Mouse (Mus musculus): ENCODE data around the gene Rnf24.
A peak's percentile ranks its signal among the peaks of the same experiment; 100 is the strongest.
"Not testable (repeated sequence)": the region's sequence is repeated elsewhere in the genome, so short reads cannot be mapped to it uniquely, and the experiment has no call there.

The Rnf24 gene

GRCm38 (mm10) chr2:131330548-131330947, 22.1 kb downstream of the Rnf24 start:
- DNase-seq: no peak

DNA sequence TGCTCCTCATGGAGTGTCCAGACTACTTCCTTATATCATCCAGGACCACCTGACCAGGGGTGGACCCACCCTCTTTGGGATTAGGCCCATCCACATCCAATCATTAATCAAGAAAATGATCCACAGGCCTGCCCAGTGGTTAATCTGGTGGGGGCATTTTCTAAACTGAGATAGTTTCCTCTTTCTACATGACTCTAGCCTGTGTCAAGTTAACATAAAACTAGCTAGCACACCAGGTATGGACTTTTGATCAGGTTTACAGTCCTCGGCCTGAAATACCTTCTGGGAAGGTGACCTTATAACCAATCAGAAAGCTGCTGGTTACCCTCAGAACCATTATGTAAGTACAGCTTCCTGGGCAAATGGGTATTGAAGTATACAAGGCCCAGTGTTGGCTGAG, 23.7 kb downstream of the Rnf24 start:
- no peak for DNase-seq

DNA sequence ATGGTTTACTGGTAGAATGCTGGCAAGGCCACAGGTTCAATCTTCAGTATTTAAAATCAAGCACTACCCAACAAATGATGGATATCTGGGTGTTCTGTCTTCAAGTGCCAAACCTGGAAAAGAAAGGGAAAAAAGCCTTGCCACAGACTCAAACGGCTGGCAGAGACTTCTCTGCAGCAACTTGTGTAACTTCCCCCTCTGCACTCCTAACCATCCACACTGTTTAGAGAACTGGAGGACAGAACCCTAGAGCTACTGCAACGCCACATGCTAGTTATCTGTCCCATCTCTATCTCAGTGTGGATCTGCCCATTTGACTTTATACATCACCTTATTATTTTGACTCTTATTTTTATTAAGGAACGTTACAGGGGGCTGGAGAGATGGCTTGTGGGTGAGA, 26.6 kb downstream of the Rnf24 start:
- no peak for DNase-seq

GRCm38 (mm10) chr2:131323675-131324074, 29.0 kb downstream of the Rnf24 start:
- no peak for DNase-seq

DNA sequence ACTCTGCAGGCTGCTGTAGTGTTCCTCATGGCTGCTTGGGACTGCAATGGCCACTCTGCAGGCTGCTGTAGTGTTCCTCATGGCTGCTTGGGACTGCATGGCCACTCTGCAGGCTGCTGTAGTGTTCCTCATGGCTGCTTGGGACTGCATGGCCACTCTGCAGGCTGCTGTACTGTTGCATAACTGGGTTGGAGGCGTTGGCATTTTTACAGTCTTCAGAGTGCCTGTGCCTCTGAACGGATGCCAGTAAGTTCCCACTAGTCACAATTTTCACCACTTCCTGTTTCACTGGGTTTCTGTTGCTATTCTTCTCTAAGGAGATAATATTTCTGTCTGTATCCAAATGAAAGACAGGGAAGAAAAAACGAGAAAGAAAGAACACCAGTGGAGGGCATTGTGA, 31.5 kb downstream of the Rnf24 start:
- DNase-seq: peak; percentile 48 to 65

DNA sequence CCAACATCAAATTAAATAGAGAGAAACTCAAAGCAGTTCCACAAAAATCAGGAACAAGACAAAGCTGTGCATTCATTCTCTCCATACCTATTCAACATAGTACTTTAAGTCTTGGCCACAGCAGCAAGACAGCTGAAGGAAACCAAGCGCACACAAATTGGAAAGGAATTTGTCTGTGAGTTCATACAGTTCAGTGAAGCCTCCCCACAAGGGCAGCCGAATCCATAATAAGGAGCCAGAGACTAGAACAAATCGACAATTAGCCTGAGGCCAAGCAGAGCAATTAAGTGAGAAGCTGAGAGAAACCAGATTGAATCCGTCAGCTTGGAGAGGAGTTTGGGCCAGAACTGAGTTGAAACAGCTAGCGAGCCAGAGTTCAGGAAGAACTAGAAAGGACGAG, 33.3 kb downstream of the Rnf24 start:
- no peak for DNase-seq

DNA sequence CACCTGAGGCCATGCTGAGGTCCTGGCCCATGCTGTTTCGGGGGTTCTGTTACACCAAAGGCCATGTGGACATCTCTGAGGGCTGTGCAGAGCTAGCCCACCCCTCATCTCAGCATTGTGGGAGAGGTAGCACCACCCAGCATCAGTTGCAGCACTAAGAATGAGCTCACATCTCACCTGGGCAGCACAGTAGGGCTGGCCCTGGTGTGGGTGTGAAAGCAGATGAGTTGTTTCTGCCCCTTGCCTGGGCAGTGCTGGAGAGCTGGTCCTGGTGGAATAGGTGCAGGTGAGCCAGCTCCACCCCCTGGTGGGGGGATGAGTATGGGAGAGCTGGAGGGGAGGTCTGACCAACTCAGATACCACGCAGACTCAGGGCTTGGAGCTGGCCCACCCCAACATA, 36.5 kb downstream of the Rnf24 start:
- DNase-seq: no peak

DNA sequence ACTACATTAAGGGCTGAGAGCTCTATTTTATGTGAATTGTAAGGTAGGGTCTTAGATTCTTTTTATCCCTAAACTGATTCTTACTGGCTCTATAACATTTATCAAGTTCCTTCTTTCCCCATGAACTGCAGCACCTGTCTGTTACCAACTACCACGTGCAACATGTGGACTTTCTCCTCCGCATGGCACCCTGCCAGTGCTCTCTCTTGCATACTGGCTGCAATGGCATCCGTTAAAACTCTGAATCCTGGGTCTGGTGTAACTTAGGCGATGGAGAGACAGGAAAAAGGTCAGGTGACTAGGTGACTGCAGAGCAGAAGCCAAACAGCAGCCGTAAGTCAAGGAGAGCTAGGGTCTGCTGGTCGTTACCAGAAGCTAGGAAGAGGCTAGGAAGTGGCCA, 43.4 kb downstream of the Rnf24 start:
- peak in 1 of 2 experiments; percentile 30 for DNase-seq

DNA sequence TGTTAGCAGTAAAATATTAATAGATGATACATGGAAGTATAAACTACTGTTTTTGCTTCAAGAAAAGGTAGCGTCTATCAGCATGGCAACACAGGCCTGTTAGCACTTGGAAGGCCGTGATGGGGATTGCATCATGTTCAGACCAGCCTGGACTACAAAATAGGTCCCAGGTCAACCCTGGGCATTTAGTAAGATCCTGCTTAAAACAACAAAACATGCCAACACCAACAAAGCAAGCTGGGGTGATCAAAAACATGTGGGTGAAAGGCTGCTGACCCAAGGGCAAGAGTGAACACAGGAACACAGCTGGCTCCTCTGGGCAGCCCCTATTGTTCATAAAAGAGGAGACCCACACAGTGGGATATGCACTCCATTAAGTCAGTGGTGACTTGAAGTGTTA, 44.9 kb downstream of the Rnf24 start:
- DNase-seq: no peak

DNA sequence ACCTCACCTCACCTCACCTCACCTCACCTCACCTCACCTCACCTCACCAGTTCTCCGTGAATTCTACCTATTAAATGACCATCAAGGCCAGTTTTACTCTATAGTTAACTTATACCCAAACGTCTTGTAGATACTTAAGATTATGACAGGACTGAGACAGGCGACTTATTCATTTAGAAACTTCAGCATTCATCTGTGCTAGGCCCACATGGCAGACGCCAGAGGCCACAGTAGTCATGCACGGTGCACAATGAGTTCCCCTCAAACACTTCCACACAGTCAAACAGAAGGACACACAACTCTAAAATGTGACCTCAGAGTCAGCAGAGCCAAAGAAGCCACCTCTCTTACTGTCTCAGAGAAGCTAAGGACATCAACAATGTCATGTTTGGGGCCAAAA, 45.3 kb downstream of the Rnf24 start:
- DNase-seq: no peak

- DNase-seq: peak; percentile 49 to 55
Observed at GRCm38 (mm10) chr2:131305226-131305625, 47.5 kb downstream of the Rnf24 start.

- no peak for DNase-seq
Observed at GRCm38 (mm10) chr2:131304497-131304896, 48.2 kb downstream of the Rnf24 start.

- no peak for DNase-seq
Observed at GRCm38 (mm10) chr2:131301635-131302034, 51.1 kb downstream of the Rnf24 start.

DNA sequence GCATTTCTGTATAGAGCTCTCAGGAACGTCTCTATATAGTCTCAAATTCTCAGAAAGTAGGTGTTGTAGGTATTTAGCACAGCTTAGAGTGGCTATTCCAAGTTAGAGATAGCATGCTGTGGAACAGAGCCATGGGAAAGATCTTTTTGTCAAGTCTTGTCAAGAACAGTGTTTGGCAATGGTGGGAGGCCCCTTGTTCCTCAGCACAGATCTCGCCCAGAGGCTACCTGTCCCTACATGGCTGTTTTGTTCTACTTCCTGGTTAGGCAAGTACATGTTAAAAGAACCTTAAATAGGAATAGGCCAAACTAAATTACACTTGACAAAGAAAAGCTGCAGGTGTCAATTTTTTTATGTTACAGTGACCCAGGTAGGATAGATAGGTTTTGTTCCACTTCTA, 52.2 kb downstream of the Rnf24 start:
- DNase-seq: no peak

GRCm38 (mm10) chr2:131298674-131299073, 54.0 kb downstream of the Rnf24 start:
- DNase-seq: not testable (repeated sequence)

- DNase-seq: no peak
Observed at GRCm38 (mm10) chr2:131296746-131297261, 55.9 kb downstream of the Rnf24 start.

DNA sequence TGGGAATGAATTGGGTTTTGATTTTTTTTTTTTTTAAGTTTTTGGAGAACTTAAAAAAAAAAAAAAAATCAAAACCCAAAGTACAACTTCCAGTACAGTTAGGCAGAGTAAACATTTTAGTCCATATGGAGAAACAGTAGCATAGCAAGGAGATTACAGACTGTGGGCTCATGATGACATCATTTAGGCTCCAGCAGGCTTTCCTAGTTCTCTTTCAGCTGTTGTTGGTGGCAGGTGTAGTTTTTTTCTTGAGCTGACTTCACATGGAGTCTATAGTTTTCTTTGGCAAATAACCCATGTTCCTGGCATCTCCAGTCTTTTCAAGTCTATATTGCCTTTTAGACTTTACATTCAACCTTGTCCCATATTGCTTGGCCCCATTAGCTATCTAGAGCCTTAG, 62.0 kb downstream of the Rnf24 start:
- no peak for DNase-seq

DNA sequence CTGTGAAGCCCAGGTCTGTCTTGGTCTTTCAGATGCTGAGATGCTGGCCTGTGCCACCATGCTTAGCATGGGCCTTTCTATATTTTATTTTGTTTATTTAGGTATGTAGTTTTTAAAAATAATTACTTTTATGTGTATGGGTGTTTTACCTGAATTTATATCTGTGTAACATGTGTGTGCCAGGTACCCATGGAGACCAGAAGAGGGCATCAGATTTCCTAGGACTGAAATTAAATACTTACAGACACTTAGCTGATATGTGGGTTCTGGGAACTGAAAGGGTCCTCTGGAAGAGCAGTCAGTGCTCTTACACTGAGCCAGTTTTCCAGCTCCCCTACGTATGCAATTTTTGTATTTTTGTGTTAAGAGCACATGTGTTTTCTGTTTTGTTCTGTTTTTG, 66.4 kb downstream of the Rnf24 start:
- peak in 1 of 2 experiments; percentile 24 for DNase-seq

DNA sequence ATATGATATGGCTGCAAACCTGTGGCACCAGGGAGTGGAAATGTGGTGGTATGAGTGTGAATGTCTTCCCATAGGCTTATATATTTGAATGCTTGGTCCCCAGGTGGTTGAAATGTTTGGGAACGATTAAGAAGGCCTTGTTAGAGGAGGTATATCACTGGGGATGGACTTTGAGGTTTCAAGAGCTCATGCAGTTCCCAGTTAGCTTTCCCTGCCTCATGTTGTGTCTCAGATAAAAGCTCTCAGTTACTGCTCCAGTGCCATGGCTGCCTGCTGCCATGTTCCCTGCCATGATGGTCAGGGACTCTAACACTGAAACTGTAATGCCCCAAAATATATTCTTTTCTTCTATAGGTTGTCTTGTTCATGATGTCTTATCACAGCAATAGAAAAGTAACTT, 71.1 kb downstream of the Rnf24 start:
- no peak for DNase-seq

- DNase-seq: no peak
Observed at GRCm38 (mm10) chr2:131276722-131277121, 76.0 kb downstream of the Rnf24 start.

- DNase-seq: no peak
Observed at GRCm38 (mm10) chr2:131275493-131275892, 77.2 kb downstream of the Rnf24 start.

DNA sequence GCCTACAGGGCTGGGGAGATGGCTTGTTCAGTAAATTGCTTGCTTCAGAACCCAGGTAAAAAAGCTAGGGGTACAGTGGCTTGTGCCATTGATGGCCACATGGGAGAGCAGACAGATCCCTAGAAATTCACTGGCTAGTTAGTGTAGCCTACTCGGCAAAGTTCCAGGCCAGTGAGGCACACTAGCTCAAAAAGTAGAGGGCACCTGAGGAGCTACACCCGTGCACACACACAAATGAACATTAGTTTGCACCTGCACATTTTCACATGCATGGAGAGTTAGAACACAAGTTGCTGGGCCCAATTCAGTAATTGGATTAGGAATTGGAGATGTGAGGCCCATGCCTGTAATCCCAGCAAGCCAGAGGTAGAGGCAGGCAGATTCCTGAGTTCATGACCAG, 87.6 kb downstream of the Rnf24 start:
- no peak for DNase-seq

- DNase-seq: no peak
Observed at GRCm38 (mm10) chr2:131264027-131264426, 88.7 kb downstream of the Rnf24 start.

DNA sequence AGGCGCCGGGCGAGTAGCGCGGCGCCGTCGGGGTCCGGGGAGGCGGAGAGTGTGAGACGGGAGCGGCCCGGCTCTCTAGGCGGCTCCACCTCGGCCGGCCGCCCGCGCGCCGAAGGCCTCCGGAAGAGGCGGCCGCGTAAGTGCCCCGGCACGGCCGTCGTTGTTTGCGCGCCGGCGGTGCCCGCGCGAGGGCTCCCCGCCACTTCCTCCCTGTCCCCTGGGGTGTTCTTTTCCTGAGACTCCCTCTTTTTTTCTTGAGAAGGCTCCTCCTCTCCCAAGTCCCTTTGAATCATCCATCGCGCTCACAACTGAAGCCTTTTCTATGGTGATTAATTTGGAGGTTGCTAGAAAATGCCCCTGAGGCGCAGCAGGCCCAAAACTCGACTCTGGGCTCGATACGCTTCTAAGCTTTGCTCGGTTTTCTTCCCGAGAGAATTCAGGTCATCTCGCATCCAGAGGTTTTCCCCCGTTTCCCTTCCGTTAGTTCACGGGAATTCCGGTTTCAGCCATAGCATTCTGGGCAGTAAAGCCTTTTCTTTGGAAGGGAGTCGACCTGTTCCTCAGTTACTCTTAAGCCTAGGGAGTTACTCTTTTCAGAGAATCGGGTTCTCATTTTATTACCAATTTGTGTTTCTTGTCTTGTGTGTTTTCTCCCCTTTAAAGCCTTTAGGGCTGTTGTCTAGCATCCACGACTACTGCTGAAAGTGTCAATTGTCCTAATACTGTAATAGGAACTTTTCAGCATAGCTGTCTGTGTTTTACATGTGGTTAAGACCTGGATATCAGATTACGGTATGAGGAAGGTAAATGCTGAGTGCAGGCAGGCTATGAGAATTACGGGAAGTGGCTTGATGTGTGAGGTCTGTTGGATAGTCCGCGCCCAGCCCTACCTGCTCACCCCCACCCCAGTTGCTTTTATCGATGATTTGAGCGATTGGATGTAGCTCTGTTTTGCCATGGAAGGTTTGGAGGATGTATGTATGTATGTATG, 89.7 kb downstream of the Rnf24 start:
- DNase-seq: peak; percentile 18 to 20

All from cerebellum, postnatal 14 days (tissue).